Mouse (Mus musculus) neural tube, embryonic 15.5 days (tissue): ENCODE results near the gene P4hb. TPM values are rescaled to one million over a fixed set of nuclear protein-coding genes. Genes with fewer than 3 reads are reported as not detected.
"Not testable (repeated sequence)": the region's sequence is repeated elsewhere in the genome, so short reads cannot be mapped to it uniquely, and the experiment has no call there.

Experiments used
- ATAC-seq: fragments of 200-750 bp; cut with Nextera tagmentation; 2 replicates; pipeline ENCODE4 v1.8.0; 2017; ENCODE audit warnings: mild to moderate bottlenecking, moderate TSS enrichment, moderate library complexity; ENCODE audit not compliant: low FRiP score
- H3K27ac ChIP-seq: fragments of 300-500 bp; sonication (generic); replicated peaks from 2 replicates; pipeline ENCODE4 v1.5.1; 2015; ENCODE audit warnings: mild to moderate bottlenecking, inconsistent platforms
- H3K27me3 ChIP-seq: fragments of 300-500 bp; sonication (generic); replicated peaks from 2 replicates; pipeline ENCODE4 v1.6.1; 2015; ENCODE audit warnings: inconsistent platforms
- H3K36me3 ChIP-seq: fragments of 300-500 bp; sonication (generic); 2 replicates; pipeline ENCODE4 v1.6.1; 2015; ENCODE audit warnings: inconsistent platforms
- H3K4me1 ChIP-seq: fragments of 300-500 bp; sonication (generic); 2 replicates; pipeline ENCODE4 v1.6.1; 2015; ENCODE audit warnings: inconsistent platforms
- H3K4me2 ChIP-seq: fragments of 300-500 bp; sonication (generic); 2 replicates; pipeline ENCODE4 v1.6.1; 2015; ENCODE audit warnings: inconsistent platforms, mild to moderate bottlenecking, moderate library complexity
- H3K4me3 ChIP-seq: fragments of 300-500 bp; sonication (generic); replicated peaks from 2 replicates; pipeline ENCODE4 v1.5.1; 2015; ENCODE audit warnings: mild to moderate bottlenecking, inconsistent platforms
- H3K9ac ChIP-seq: fragments of 300-500 bp; sonication (generic); replicated peaks from 2 replicates; pipeline ENCODE4 v1.6.1; 2015; ENCODE audit warnings: mild to moderate bottlenecking, inconsistent platforms
- H3K9me3 ChIP-seq: fragments of 300-500 bp; sonication (generic); replicated peaks from 2 replicates; pipeline ENCODE4 v1.6.1; 2016; ENCODE audit warnings: inconsistent platforms
- WGBS: fragments of 180-500 bp; shearing (Covaris S2); methylation state at CpG from one replicate; pipeline ENCODE4 v1.1.7; 2015; ENCODE audit warnings: mixed read lengths; 5-methylcytosine and 5-hydroxymethylcytosine counted together
- polyA plus RNA-seq: library from polyadenylated mRNA; unstranded; fragments of >200 nt; fragmentation: Nextera tagmentation; extraction: Ambion mirVana; gene quantifications from 2 replicates; pipeline ENCODE4 v1.2.1, GENCODE M21; 2015

Gene P4hb
- polyA plus RNA-seq, 1 experiment from 2014 or later = 282 TPM

DNA sequence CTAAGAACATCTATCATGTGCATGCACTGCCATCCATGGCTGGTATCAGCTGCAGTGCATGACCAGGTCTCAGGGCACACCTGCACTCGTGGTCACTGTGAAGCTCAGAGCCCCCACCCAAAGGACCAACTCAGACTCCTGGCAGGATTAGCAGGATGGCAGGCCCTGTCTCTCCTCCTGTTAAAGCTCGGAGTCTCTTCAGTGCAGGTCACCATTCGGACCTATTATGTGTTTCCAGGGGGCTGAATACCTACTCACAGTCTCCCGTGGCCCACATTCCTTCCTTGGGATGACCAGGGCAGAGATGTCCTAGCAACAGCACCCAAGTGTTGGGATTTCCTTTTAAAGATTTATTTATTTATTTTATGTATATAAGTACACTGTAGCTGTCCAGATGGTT lies 55.9 kb downstream of the P4hb start:
- no peaks in the 10 kb centered on the region for H3K9me3 ChIP-seq
- H3K4me2 ChIP-seq = no peak overlapping the region
- H3K27me3 ChIP-seq = no peaks in the 10 kb centered on the region
- H3K9ac ChIP-seq = no peak overlapping the region
- no peak overlapping the region for H3K4me3 ChIP-seq
- H3K36me3 ChIP-seq = no peaks in the 10 kb centered on the region
- peaks cover 5% of the 10 kb centered on the region; the same call in 1 of the 2 replicates for H3K4me1 ChIP-seq
- 74% methylated on average over 4 of the region's 4 CpGs for WGBS
- no peak for ATAC-seq
- no peak overlapping the region for H3K27ac ChIP-seq

DNA sequence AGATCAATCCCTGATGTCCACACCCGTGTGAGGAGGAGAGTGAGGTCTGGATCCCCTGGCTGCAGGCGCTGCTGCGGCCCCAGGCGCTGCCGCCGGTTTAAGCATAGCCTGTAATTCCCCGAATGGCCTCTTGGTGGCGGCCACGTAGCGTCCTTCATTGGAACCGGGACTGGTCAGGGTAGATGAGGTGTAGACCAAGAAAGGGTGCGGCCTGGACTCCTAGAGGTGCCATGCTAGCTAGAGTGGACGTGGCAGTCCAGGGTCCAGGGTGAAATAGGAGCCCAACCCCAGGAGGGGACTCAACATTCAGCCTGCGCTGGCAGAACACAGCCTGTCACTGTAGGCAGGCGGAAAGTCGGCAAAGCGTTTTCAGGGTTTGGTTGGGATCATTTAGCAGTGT lies 57.4 kb downstream of the P4hb start:
- Histone ChIP-seq H3K27ac (no peak overlapping the region), H3K36me3 (no peaks in the 10 kb centered on the region), H3K27me3 (no peaks in the 10 kb centered on the region), H3K4me1 (peaks cover 7% of the 10 kb centered on the region; the same call in 1 of the 2 replicates), H3K9ac (no peak overlapping the region), H3K4me2 (no peak overlapping the region), H3K9me3 (no peaks in the 10 kb centered on the region), H3K4me3 (no peak overlapping the region)
- WGBS = 19% methylated on average over 17 of the region's 17 CpGs
- no peak for ATAC-seq

DNA sequence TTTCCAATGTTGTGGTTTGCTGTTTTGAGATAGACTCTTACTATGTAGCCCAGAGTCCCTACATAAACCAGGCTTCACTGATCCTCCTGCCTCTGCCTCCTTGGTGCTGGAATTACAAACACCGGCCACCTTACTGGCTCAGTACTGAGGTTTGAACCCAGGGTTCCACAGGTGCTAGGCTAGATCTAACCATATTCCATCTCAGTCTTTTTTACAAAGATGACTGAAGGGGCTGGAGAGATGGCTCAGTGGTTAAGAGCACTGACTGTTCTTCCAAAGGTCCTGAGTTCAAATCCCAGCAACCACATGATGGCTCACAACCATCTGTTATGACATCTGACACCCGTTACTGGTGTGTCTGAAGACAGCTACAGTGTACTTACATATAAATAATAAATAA lies 58.8 kb downstream of the P4hb start:
- not testable (repeated sequence) for H3K9me3 ChIP-seq, H3K9ac ChIP-seq, H3K4me1 ChIP-seq, H3K36me3 ChIP-seq, H3K4me2 ChIP-seq, H3K27ac ChIP-seq, H3K4me3 ChIP-seq, H3K27me3 ChIP-seq, ATAC-seq
- WGBS = 97% methylated on average over 2 of the region's 2 CpGs

GRCm38 (mm10) chr11:120512790-120513453 lies 60.1 kb downstream of the P4hb start:
- ATAC-seq = no peak
- Histone ChIP-seq H3K4me2 (no peak overlapping the region), H3K36me3 (no peaks in the 10 kb centered on the region), H3K9ac (no peak overlapping the region), H3K4me1 (peaks cover 9% of the 10 kb centered on the region; the same call in 1 of the 2 replicates), H3K27me3 (no peaks in the 10 kb centered on the region), H3K9me3 (no peaks in the 10 kb centered on the region), H3K27ac (no peak overlapping the region), H3K4me3 (no peak overlapping the region)
- WGBS = 31% methylated on average over 6 of the region's 6 CpGs

DNA sequence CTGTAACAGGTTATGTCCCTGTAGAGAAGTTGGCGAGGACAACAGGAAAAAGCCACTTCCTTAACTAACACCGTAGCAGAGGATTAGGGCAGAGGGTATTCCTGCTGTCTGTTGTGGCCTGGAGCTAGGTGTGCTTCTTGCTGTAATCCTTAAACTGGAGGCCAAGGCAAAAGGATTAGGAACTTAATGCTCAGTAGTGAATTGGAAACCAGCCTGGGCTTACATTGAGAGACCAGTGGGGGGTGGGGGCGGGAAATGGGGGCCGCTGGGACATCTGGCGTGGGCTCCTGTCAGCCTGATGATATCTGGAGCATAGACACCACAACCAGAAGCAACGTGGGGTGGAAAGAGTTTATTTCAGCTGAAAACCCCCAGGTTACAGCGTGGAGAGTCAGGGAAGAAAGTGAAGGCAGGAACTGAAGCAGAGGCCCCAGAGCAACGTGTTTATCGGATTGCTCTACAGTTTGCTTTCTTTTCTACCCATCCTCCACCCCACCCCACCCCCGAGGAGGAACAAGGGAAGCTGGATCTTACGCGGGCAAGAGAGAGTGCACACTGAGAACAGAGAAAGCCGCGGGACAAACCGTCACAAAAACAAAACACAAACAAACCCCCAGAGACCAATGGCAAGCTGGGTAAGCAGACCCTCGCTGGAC lies 62.5 kb downstream of the P4hb start:
- 13% methylated on average over 16 of the region's 16 CpGs for WGBS
- Histone ChIP-seq H3K9me3 (no peaks in the 10 kb centered on the region), H3K4me2 (peak overlapping the region; percentile 43), H3K9ac (peak overlapping the region; percentile 32; the same call in 1 of the 2 replicates), H3K4me1 (0 out of 2 replicates have a peak, but pooled peaks cover 5% of the 10 kb centered on the region), H3K27ac (no peak overlapping the region), H3K27me3 (no peaks in the 10 kb centered on the region), H3K4me3 (no peak overlapping the region), H3K36me3 (no peaks in the 10 kb centered on the region)
- no peak for ATAC-seq

Other genes starting within 250 kb of the P4hb start
- 3,602 and 3,776 TPM in 2 replicates for gene Actg1, start 224.7 kb downstream of the P4hb start, polyA plus RNA-seq
- gene Fscn2, start 211.7 kb downstream of the P4hb start, polyA plus RNA-seq = 0.64 and 1.4 TPM in 2 replicates
- gene Faap100, start 194.5 kb downstream of the P4hb start, polyA plus RNA-seq = 71.6 and 81.5 TPM in 2 replicates
- gene Nploc4, start 135.5 kb downstream of the P4hb start, polyA plus RNA-seq = 30.2 and 32.6 TPM in 2 replicates
- not detected in 2 replicates for gene Tspan10, start 130.6 kb downstream of the P4hb start, polyA plus RNA-seq
- gene Pde6g, start 119.8 kb downstream of the P4hb start, polyA plus RNA-seq = 0.09 and 0.28 TPM in 2 replicates
- 12.1 and 12.8 TPM in 2 replicates for gene Oxld1, start 115.2 kb downstream of the P4hb start, polyA plus RNA-seq
- 24.5 and 26.6 TPM in 2 replicates for gene Ccdc137, start 115.1 kb downstream of the P4hb start, polyA plus RNA-seq
- gene Arl16, start 105.6 kb downstream of the P4hb start, polyA plus RNA-seq = 68.1 and 76.7 TPM in 2 replicates
- 142 and 144 TPM in 2 replicates for gene Mrpl12, start 88.6 kb downstream of the P4hb start, polyA plus RNA-seq
- gene Slc25a10, start 81.4 kb downstream of the P4hb start, polyA plus RNA-seq = 27.6 and 33.6 TPM in 2 replicates
- gene Gcgr, start 42.6 kb downstream of the P4hb start, polyA plus RNA-seq = 0.26 and 0.41 TPM in 2 replicates
- 229 and 235 TPM in 2 replicates for gene Mcrip1, start 23.5 kb downstream of the P4hb start, polyA plus RNA-seq
- gene Ppp1r27, start 22.1 kb downstream of the P4hb start, polyA plus RNA-seq = 0.69 and 14.1 TPM in 2 replicates
- gene Arhgdia, start 8.4 kb upstream of the P4hb start, polyA plus RNA-seq = 488 and 542 TPM in 2 replicates
- 219 and 265 TPM in 2 replicates for gene Alyref, start 25.1 kb upstream of the P4hb start, polyA plus RNA-seq
- 206 and 208 TPM in 2 replicates for gene Anapc11, start 25.2 kb upstream of the P4hb start, polyA plus RNA-seq
- 0.86 and 3.2 TPM in 2 replicates for gene Npb, start 35.2 kb upstream of the P4hb start, polyA plus RNA-seq
- 224 and 248 TPM in 2 replicates for gene Pcyt2, start 44.7 kb upstream of the P4hb start, polyA plus RNA-seq
- 43.2 and 45.1 TPM in 2 replicates for gene Sirt7, start 52.0 kb upstream of the P4hb start, polyA plus RNA-seq
- 40.1 and 41.0 TPM in 2 replicates for gene Mafg, start 60.3 kb upstream of the P4hb start, polyA plus RNA-seq
- 19.1 and 20.8 TPM in 2 replicates for gene Pycr1, start 70.5 kb upstream of the P4hb start, polyA plus RNA-seq
- gene Myadml2, start 74.9 kb upstream of the P4hb start, polyA plus RNA-seq = 2.5 and 2.6 TPM in 2 replicates
- 6.1 and 7.1 TPM in 2 replicates for gene Notum, start 87.9 kb upstream of the P4hb start, polyA plus RNA-seq
- 144 and 148 TPM in 2 replicates for gene Aspscr1, start 99.7 kb upstream of the P4hb start, polyA plus RNA-seq
- 108 and 115 TPM in 2 replicates for gene Cenpx, start 140.5 kb upstream of the P4hb start, polyA plus RNA-seq
- gene Lrrc45, start 140.7 kb upstream of the P4hb start, polyA plus RNA-seq = 76.8 and 81.3 TPM in 2 replicates
- 459 and 611 TPM in 2 replicates for gene Rac3, start 148.2 kb upstream of the P4hb start, polyA plus RNA-seq
- 9.4 and 18.9 TPM in 2 replicates for gene Dcxr, start 154.0 kb upstream of the P4hb start, polyA plus RNA-seq
- gene Cbr2, start 158.9 kb upstream of the P4hb start, polyA plus RNA-seq = 0.87 and 10.7 TPM in 2 replicates
- gene Hmga1b, start 189.5 kb upstream of the P4hb start, polyA plus RNA-seq = 2.2 and 3.1 TPM in 2 replicates
- gene Rfng, start 211.0 kb upstream of the P4hb start, polyA plus RNA-seq = 123 and 136 TPM in 2 replicates
- gene Gps1, start 211.0 kb upstream of the P4hb start, polyA plus RNA-seq = 266 and 277 TPM in 2 replicates
- gene Dus1l, start 223.2 kb upstream of the P4hb start, polyA plus RNA-seq = 45.4 and 52.4 TPM in 2 replicates